ENCODE assay signal across 25 mouse cellular contexts in the genomic region with DNA sequence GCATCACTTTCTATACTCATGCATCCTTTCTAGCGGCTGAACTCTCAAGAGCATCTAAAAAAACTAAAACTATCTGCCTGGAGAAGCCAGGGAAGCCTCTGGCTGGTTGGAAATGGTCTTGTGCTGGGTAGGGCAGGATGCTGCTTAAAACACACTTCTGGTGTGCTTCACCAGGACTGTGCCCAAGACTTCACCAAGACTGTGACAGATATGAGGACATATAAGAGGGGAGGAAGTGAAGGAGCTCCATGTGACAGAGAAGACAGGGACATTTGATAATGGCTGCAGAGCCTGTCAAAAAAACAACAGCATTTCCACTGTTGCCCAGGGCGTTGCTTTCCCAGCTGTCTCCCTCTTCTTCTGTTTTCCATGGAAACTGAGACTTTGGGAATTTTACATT. TPM values are rescaled to one million over a fixed set of nuclear protein-coding genes. Genes with fewer than 3 reads are reported as not detected.
A peak's percentile ranks its signal among the peaks of the same experiment; 100 is the strongest.
DNase-seq lines count a peak whose midpoint lies in the region; ATAC-seq and TF ChIP-seq lines count a peak whose summit lies in the region.
"Had no signal": no experiment of that assay in that cellular context is flagged by ENCODE, and none has a peak within 500 bp of the region (broad histone marks: within the 10 kb centered on the region; RNA-seq: fewer than 3 reads in every experiment).

No protein-coding gene starts in this region.

- no peaks in the 10 kb centered on the region for H3K79me2 ChIP-seq in heart, adult 2 months (replicated peaks; ENCODE audit: control insufficient read depth, insufficient read depth, low read length)

- H3K4me2 ChIP-seq in lung, embryonic 15.5 days = no peak overlapping the region
- no peak overlapping the region for H3K4me2 ChIP-seq in midbrain, embryonic 11.5 days
- H3K4me2 ChIP-seq in midbrain, embryonic 14.5 days (ENCODE audit: low read length) = no peak overlapping the region
- H3K4me2 ChIP-seq: embryonic facial prominence, embryonic 15.5 days; heart, embryonic 15.5 days; hindbrain, embryonic 12.5 days had no signal

- peaks cover 8% of the 10 kb centered on the region for H3K4me1 ChIP-seq in heart, adult 2 months (ENCODE audit: control insufficient read depth, insufficient read depth, low read length)
- H3K4me1 ChIP-seq in lung, embryonic 15.5 days = peaks cover 13% of the 10 kb centered on the region; the same call in 1 of the 2 replicates
- H3K4me1 ChIP-seq in midbrain, embryonic 11.5 days (ENCODE audit: control insufficient read depth, insufficient read depth, low read length) = peaks cover 2% of the 10 kb centered on the region
- H3K4me1 ChIP-seq in midbrain, embryonic 14.5 days (ENCODE audit: control insufficient read depth, insufficient read depth, low read length) = no peaks in the 10 kb centered on the region
- H3K4me1 ChIP-seq: embryonic facial prominence, embryonic 15.5 days; heart, embryonic 15.5 days had no signal

- no peaks in the 10 kb centered on the region for H3K27me3 ChIP-seq in heart, adult 2 months (ENCODE audit: control insufficient read depth, insufficient read depth, low read length)
- no peaks in the 10 kb centered on the region for H3K27me3 ChIP-seq in lung, embryonic 15.5 days
- H3K27me3 ChIP-seq in midbrain, embryonic 11.5 days (ENCODE audit: control insufficient read depth, insufficient read depth, low read length) = no peaks in the 10 kb centered on the region
- no peaks in the 10 kb centered on the region for H3K27me3 ChIP-seq in midbrain, embryonic 14.5 days (ENCODE audit: control insufficient read depth, insufficient read depth, low read length)
- H3K27me3 ChIP-seq: embryonic facial prominence, embryonic 15.5 days; heart, embryonic 15.5 days; hindbrain, embryonic 12.5 days had no signal

- no peak for TF ChIP-seq POLR2A in heart, adult 2 months (IDR thresholded peaks at IDR 0.05; ENCODE audit: insufficient read depth, low read depth, low read length)

- H3K4me3 ChIP-seq in heart, adult 2 months = no peak overlapping the region
- H3K4me3 ChIP-seq in lung, embryonic 15.5 days = no peak overlapping the region
- H3K4me3 ChIP-seq in midbrain, embryonic 11.5 days (ENCODE audit: low read depth, low read length) = no peak overlapping the region
- no peak overlapping the region for H3K4me3 ChIP-seq in midbrain, embryonic 14.5 days (replicated peaks; ENCODE audit: low read depth, low read length)
- H3K4me3 ChIP-seq in left cerebral cortex, adult 2 months = no peak overlapping the region
- H3K4me3 ChIP-seq: embryonic facial prominence, embryonic 15.5 days; erythroblast, embryonic 14.5 days; forebrain, embryonic 10.5 days; heart, embryonic 15.5 days; hindbrain, embryonic 12.5 days had no signal

- intact Hi-C loops in heart, adult 2 months (cut with DNase I) = loop anchor here (5.0 kb wide), 2 partner anchors 55 kb away; no protein-coding TSS in a partner anchor
- intact Hi-C loops in heart, postnatal 14 days (cut with DNase I) = loop anchor here (5.0 kb wide), 1 partner anchor 35 kb away; the partner anchor contains the start of gene Cd93
- intact Hi-C loops in left cerebral cortex, adult 2 months (cut with DNase I) = no loop called here

- 48% methylated on average over 2 of the region's 2 CpGs for WGBS in heart, adult 2 months
- 76% methylated on average over 2 of the region's 2 CpGs for WGBS in lung, embryonic 15.5 days
- 80% methylated on average over 2 of the region's 2 CpGs for WGBS in midbrain, embryonic 11.5 days
- 68% methylated on average over 2 of the region's 2 CpGs for WGBS in midbrain, embryonic 14.5 days

- no peak for DNase-seq in heart, adult 2 months
- DNase-seq in heart, postnatal 14 days = no peak
- DNase-seq in lung, postnatal 36 days = no peak
- DNase-seq in midbrain, embryonic 11.5 days (ENCODE audit: low spot score, missing footprints) = peak; percentile 77
- DNase-seq in midbrain, embryonic 14.5 days = no peak
- no peak for DNase-seq in left cerebral cortex, adult 2 months (ENCODE audit: extremely low spot score in 1 of 2, low spot score in 2 of 2)
- DNase-seq: adrenal gland, adult 8-10 months; adrenal gland, postnatal 36 days; B cell, adult 2 months; cerebellum, adult 11 months; cerebellum, adult 8-10 months; cerebellum, postnatal 14 days; embryo, embryonic 11 days; gastrocnemius, postnatal 10 days; heart, postnatal 4 days had no signal

- no peaks in the 10 kb centered on the region for H3K9me3 ChIP-seq in lung, embryonic 15.5 days
- no peaks in the 10 kb centered on the region for H3K9me3 ChIP-seq in midbrain, embryonic 11.5 days (ENCODE audit: control insufficient read depth, low read length)
- H3K9me3 ChIP-seq in midbrain, embryonic 14.5 days (ENCODE audit: control insufficient read depth, low read length) = no peaks in the 10 kb centered on the region
- H3K9me3 ChIP-seq: embryonic facial prominence, embryonic 15.5 days; forebrain, embryonic 10.5 days; heart, embryonic 15.5 days; hindbrain, embryonic 12.5 days had no signal

- peak overlapping the region; percentile 83 for H3K27ac ChIP-seq in heart, adult 2 months
- H3K27ac ChIP-seq in lung, embryonic 15.5 days = peak overlapping the region; percentile 44
- no peak overlapping the region for H3K27ac ChIP-seq in midbrain, embryonic 11.5 days (ENCODE audit: low read depth, low read length)
- no peak overlapping the region for H3K27ac ChIP-seq in midbrain, embryonic 14.5 days (replicated peaks; ENCODE audit: low read depth, low read length)
- no peak overlapping the region for H3K27ac ChIP-seq in left cerebral cortex, adult 2 months
- H3K27ac ChIP-seq: embryonic facial prominence, embryonic 15.5 days; forebrain, embryonic 10.5 days; hindbrain, embryonic 12.5 days had no signal

- H3K9ac ChIP-seq in heart, adult 2 months (ENCODE audit: low read depth, low read length) = no peak overlapping the region
- no peak overlapping the region for H3K9ac ChIP-seq in lung, embryonic 15.5 days
- H3K9ac ChIP-seq in midbrain, embryonic 11.5 days (ENCODE audit: low read length) = no peak overlapping the region
- H3K9ac ChIP-seq in midbrain, embryonic 14.5 days (replicated peaks; ENCODE audit: low read length) = no peak overlapping the region
- H3K9ac ChIP-seq: embryonic facial prominence, embryonic 15.5 days; heart, embryonic 15.5 days; hindbrain, embryonic 12.5 days had no signal

- no peak for ATAC-seq in lung, embryonic 15.5 days (ENCODE audit: borderline replicate concordance, extremely low read depth, low FRiP score, low TSS enrichment)
- ATAC-seq in midbrain, embryonic 11.5 days (ENCODE audit: low FRiP score) = no peak
- no peak for ATAC-seq in midbrain, embryonic 14.5 days (ENCODE audit: low FRiP score, low TSS enrichment)
- ATAC-seq: CD4-positive, CD25-positive, alpha-beta regulatory T cell, adult 4 months; forebrain, embryonic 14.5 days; inflammation-experienced regulatory T-cells, adult 6 months had no signal

- peaks cover 10% of the 10 kb centered on the region; the same call in 1 of the 2 replicates for H3K36me3 ChIP-seq in heart, adult 2 months (ENCODE audit: control insufficient read depth, insufficient read depth, low read length)
- no peaks in the 10 kb centered on the region for H3K36me3 ChIP-seq in lung, embryonic 15.5 days
- H3K36me3 ChIP-seq in midbrain, embryonic 11.5 days (ENCODE audit: control insufficient read depth, insufficient read depth, low read length) = no peaks in the 10 kb centered on the region
- H3K36me3 ChIP-seq in midbrain, embryonic 14.5 days (ENCODE audit: control insufficient read depth, insufficient read depth, low read length) = no peaks in the 10 kb centered on the region
- H3K36me3 ChIP-seq: embryonic facial prominence, embryonic 15.5 days; forebrain, embryonic 10.5 days; G1E; heart, embryonic 15.5 days; hindbrain, embryonic 12.5 days had no signal

- TF ChIP-seq CTCF in heart, adult 2 months (IDR thresholded peaks at IDR 0.05) = no peak
- no peak for TF ChIP-seq CTCF in left cerebral cortex, adult 2 months (IDR thresholded peaks at IDR 0.05)

- no peak for TF ChIP-seq EP300 in heart, adult 2 months (IDR thresholded peaks at IDR 0.05; ENCODE audit: insufficient read depth, low read depth, low read length)

RNA-seq across cellular contexts. Expression of gene Cd93, which starts 34.0 kb away (rescaled TPM):
- 10 to 100 TPM; 47.8 to 51.8 TPM for total RNA-seq in heart, adult 2 months (2021)
- polyA plus RNA-seq in heart, adult 2 months (2012; rRNA removed) = 28.1 and 52.2 TPM in 2 replicates
- total RNA-seq in heart, postnatal 14 days (2021) = 100 to 1,000 TPM; 123 to 126 TPM
- polyA plus RNA-seq in lung, embryonic 15.5 days (2015; fragmentation: Nextera tagmentation; extraction: Ambion mirVana) = 33.4 and 35.4 TPM in 2 replicates
- 5.9 and 7.3 TPM in 2 replicates for polyA plus RNA-seq in midbrain, embryonic 11.5 days (2014; fragmentation: Nextera tagmentation; extraction: Ambion mirVana)
- 5.1 and 8.8 TPM in 2 replicates for polyA plus RNA-seq in midbrain, embryonic 14.5 days (2014; fragmentation: Nextera tagmentation; extraction: Ambion mirVana)
- total RNA-seq in left cerebral cortex, adult 2 months (2021) = 1 to 10 TPM; 5.0 to 5.2 TPM

Comparison
In these comparisons a context has a peak if more than half of its experiments do, and no peak if none do; other contexts are left out.
1. H3K27ac ChIP-seq: peak in heart, adult 2 months (single experiment) and lung, embryonic 15.5 days (single experiment); none in midbrain, embryonic 11.5 days (single experiment), midbrain, embryonic 14.5 days (single experiment) and left cerebral cortex, adult 2 months (single experiment).